Mouse (Mus musculus) cerebellum, adult 2 months (tissue): ENCODE measurements around the gene Rgs3.

Source experiments
- CTCF ChIP-seq: fragments of 200-500 bp; IDR thresholded peaks from 2 replicates; pipeline ENCODE4 v1.5.1; 2011; ENCODE audit warnings: low read depth, mild to moderate bottlenecking, control low read depth, low read length, moderate library complexity, borderline replicate concordance; ENCODE audit not compliant: insufficient read depth
- POLR2A ChIP-seq: fragments of 200-500 bp; IDR thresholded peaks from 2 replicates; pipeline ENCODE4 v1.6.1; 2011; ENCODE audit warnings: low read length, control low read depth, borderline replicate concordance; ENCODE audit not compliant: insufficient read depth

- TF ChIP-seq POLR2A: no peak
- TF ChIP-seq CTCF: no peak
These were observed 174.3 kb downstream of the Rgs3 start for GRCm38 (mm10) chr4:62733938-62734337.
